Mouse (Mus musculus) layer of hippocampus, adult 8-10 months (tissue): Measurements from ENCODE around the gene Lhx2. TPM values are rescaled to one million over a fixed set of nuclear protein-coding genes. Genes with fewer than 3 reads are reported as not detected.

ENCODE experiments used
- DNase-seq, 2 experiments: peaks; one replicate each; pipeline ENCODE4 v3.0.0; 2022; ENCODE audit warnings: low spot score in 2 of 2
- total RNA-seq, 4 experiments: library from RNA; stranded (reverse); gene quantifications; 2 replicates each; pipeline ENCODE4 v1.2.4; 2022

Gene Lhx2
- total RNA-seq, 4 experiments from 2014 or later, result 67.2 to 84.6 (median 74.4) TPM

- DNase-seq, result no peak
Observed at GRCm38 (mm10) chr2:38359186-38359585, 20.1 kb downstream of the Lhx2 start.

- DNase-seq, result no peak
Observed at GRCm38 (mm10) chr2:38359811-38360210, 20.7 kb downstream of the Lhx2 start.

- DNase-seq, result no peak
Observed at GRCm38 (mm10) chr2:38366222-38366621, 27.1 kb downstream of the Lhx2 start.

- DNase-seq, result no peak
Observed at GRCm38 (mm10) chr2:38367023-38367422, 27.9 kb downstream of the Lhx2 start.

- DNase-seq, result no peak
Observed at GRCm38 (mm10) chr2:38367852-38368251, 28.8 kb downstream of the Lhx2 start.

- DNase-seq, result no peak
Observed at GRCm38 (mm10) chr2:38368746-38369330, 29.8 kb downstream of the Lhx2 start.

GRCm38 (mm10) chr2:38375606-38376304 is 36.7 kb downstream of the Lhx2 start:
- DNase-seq, result no peak

- no peak for DNase-seq
Observed at GRCm38 (mm10) chr2:38377254-38377653, 38.2 kb downstream of the Lhx2 start.

GRCm38 (mm10) chr2:38378346-38378745 is 39.3 kb downstream of the Lhx2 start:
- DNase-seq, result no peak

- no peak for DNase-seq
Observed at GRCm38 (mm10) chr2:38378849-38379545, 39.9 kb downstream of the Lhx2 start.

- no peak for DNase-seq
Observed at GRCm38 (mm10) chr2:38379546-38379870, 40.4 kb downstream of the Lhx2 start.

GRCm38 (mm10) chr2:38380136-38381083 is 41.3 kb downstream of the Lhx2 start:
- no peak for DNase-seq

- DNase-seq, result no peak
Observed at GRCm38 (mm10) chr2:38387568-38388262, 48.6 kb downstream of the Lhx2 start.

- DNase-seq, result peak; percentile 44 to 51
Observed at GRCm38 (mm10) chr2:38394977-38395868, 56.1 kb downstream of the Lhx2 start.

- DNase-seq, result no peak
Observed at GRCm38 (mm10) chr2:38395869-38396236, 56.8 kb downstream of the Lhx2 start.

- no peak for DNase-seq
Observed at GRCm38 (mm10) chr2:38397306-38397705, 58.2 kb downstream of the Lhx2 start.

- DNase-seq, result no peak
Observed at GRCm38 (mm10) chr2:38397882-38398281, 58.8 kb downstream of the Lhx2 start.

- no peak for DNase-seq
Observed at GRCm38 (mm10) chr2:38402611-38403010, 63.5 kb downstream of the Lhx2 start.

GRCm38 (mm10) chr2:38403231-38403630 is 64.2 kb downstream of the Lhx2 start:
- peak; percentile 61 to 75 for DNase-seq

GRCm38 (mm10) chr2:38404007-38404596 is 65.0 kb downstream of the Lhx2 start:
- DNase-seq, result no peak
